16 mouse cellular contexts compared by ENCODE assay signal in genomic region chr8:82992093-82992492, GRCm38 (mm10).
"Had no signal": no experiment of that assay in that cellular context is flagged by ENCODE, and none has a peak within 500 bp of the region (broad histone marks: within the 10 kb centered on the region; RNA-seq: fewer than 3 reads in every experiment).

No protein-coding gene starts in this region.

- H3K4me1 ChIP-seq: liver, embryonic 13.5 days; megakaryocyte, embryonic 14.5 days; midbrain, embryonic 15.5 days; neural tube, embryonic 13.5 days had no signal

- DNase-seq: kidney, adult 18-20 months; kidney, postnatal 25 days; layer of hippocampus, adult 9-11 months; liver; liver, embryonic 13.5 days; liver, postnatal 0 days; lung, postnatal 14 days; retina, postnatal 1 day; right cerebral cortex, postnatal 4 days; thymus, postnatal 4 days had no signal

- H3K4me3 ChIP-seq: limb, embryonic 12.5 days; liver, embryonic 13.5 days; lung, embryonic 15.5 days; megakaryocyte, embryonic 14.5 days; midbrain, embryonic 15.5 days; neural tube, embryonic 13.5 days had no signal

- H3K27ac ChIP-seq: limb, embryonic 12.5 days; liver, embryonic 13.5 days; lung, embryonic 15.5 days; midbrain, embryonic 15.5 days; neural tube, embryonic 13.5 days; stomach, postnatal 0 days had no signal

- ATAC-seq: liver, postnatal 0 days; midbrain, embryonic 15.5 days had no signal
